Mouse (Mus musculus) embryonic facial prominence, embryonic 10.5 days (tissue): ENCODE measurements around the gene Bcar3. TPM values are rescaled to one million over a fixed set of nuclear protein-coding genes. Genes with fewer than 3 reads are reported as not detected.

Experiments
- DNase-seq: peaks from one replicate; pipeline ENCODE4 v3.0.0-alpha.2; 2017; ENCODE audit warnings: low spot score
- H3K27ac ChIP-seq: fragments of 300-500 bp; sonication (generic); replicated peaks from 2 replicates; pipeline ENCODE4 v1.5.1; 2016; ENCODE audit warnings: mild to moderate bottlenecking
- H3K27me3 ChIP-seq: fragments of 300-500 bp; sonication (generic); replicated peaks from 2 replicates; pipeline ENCODE4 v1.6.1; 2016; ENCODE audit warnings: low read depth, mild to moderate bottlenecking; ENCODE audit not compliant: poor library complexity, severe bottlenecking
- H3K36me3 ChIP-seq: fragments of 300-500 bp; sonication (generic); replicated peaks from 2 replicates; pipeline ENCODE4 v1.6.1; 2016; ENCODE audit warnings: mild to moderate bottlenecking, moderate library complexity
- H3K4me1 ChIP-seq: fragments of 300-500 bp; sonication (generic); 2 replicates; pipeline ENCODE4 v1.6.1; 2016
- H3K4me3 ChIP-seq: fragments of 300-500 bp; sonication (generic); 2 replicates; pipeline ENCODE4 v1.5.1; 2016; ENCODE audit warnings: mild to moderate bottlenecking, moderate library complexity
- H3K9me3 ChIP-seq: fragments of 300-500 bp; sonication (generic); 2 replicates; pipeline ENCODE4 v1.6.1; 2016; ENCODE audit warnings: mild to moderate bottlenecking
- WGBS: fragments of 180-500 bp; shearing (Covaris S2); methylation state at CpG from one replicate; pipeline ENCODE4 v1.1.7; 2016; 5-methylcytosine and 5-hydroxymethylcytosine counted together
- polyA plus RNA-seq: library from polyadenylated mRNA; unstranded; fragments of >200 nt; fragmentation: Nextera tagmentation; extraction: Ambion mirVana; gene quantifications from 2 replicates; pipeline ENCODE4 v1.2.1, GENCODE M21; 2016

Gene Bcar3
- polyA plus RNA-seq, 1 experiment from 2014 or later: 10.1 TPM

GRCm38 (mm10) chr3:122296979-122297378, 3.0 kb downstream of the Bcar3 start:
- peak overlapping the region; percentile 48; the same call in 1 of the 2 replicates for H3K27ac ChIP-seq
- DNase-seq: peak; percentile 37

GRCm38 (mm10) chr3:122300983-122301919, 7.3 kb downstream of the Bcar3 start:
- WGBS: 56% methylated on average over 9 of the region's 9 CpGs
- Histone ChIP-seq H3K4me3 (no peak overlapping the region), H3K27me3 (0 out of 2 replicates have a peak, but pooled peaks cover 6% of the 10 kb centered on the region), H3K36me3 (no peaks in the 10 kb centered on the region), H3K9me3 (no peaks in the 10 kb centered on the region), H3K27ac (peak overlapping the region; percentile 65), H3K4me1 (peaks cover 39% of the 10 kb centered on the region)
- no peak for DNase-seq

More at GRCm38 (mm10) chr3:122296979-122297378, 3.0 kb downstream of the Bcar3 start:
- Histone ChIP-seq H3K4me1 (peaks cover 67% of the 10 kb centered on the region), H3K27me3 (0 out of 2 replicates have a peak, but pooled peaks cover 6% of the 10 kb centered on the region), H3K4me3 (no peak overlapping the region), H3K36me3 (no peaks in the 10 kb centered on the region), H3K9me3 (no peaks in the 10 kb centered on the region)
- 60% methylated on average over 5 of the region's 5 CpGs for WGBS

- no peak for DNase-seq
- Histone ChIP-seq H3K27ac (no peak overlapping the region), H3K27me3 (peaks cover 17% of the 10 kb centered on the region; the same call in 1 of the 2 replicates), H3K4me1 (peaks cover 19% of the 10 kb centered on the region), H3K36me3 (no peaks in the 10 kb centered on the region), H3K4me3 (no peak overlapping the region), H3K9me3 (no peaks in the 10 kb centered on the region)
- WGBS: 87% methylated on average over 4 of the region's 4 CpGs
Observed at GRCm38 (mm10) chr3:122304560-122304959, 10.6 kb downstream of the Bcar3 start.

GRCm38 (mm10) chr3:122307894-122308671, 14.1 kb downstream of the Bcar3 start:
- Histone ChIP-seq H3K36me3 (no peaks in the 10 kb centered on the region), H3K4me1 (peaks cover 4% of the 10 kb centered on the region), H3K27ac (no peak overlapping the region), H3K27me3 (peaks cover 11% of the 10 kb centered on the region; the same call in 1 of the 2 replicates), H3K9me3 (no peaks in the 10 kb centered on the region), H3K4me3 (no peak overlapping the region)
- DNase-seq: no peak
- WGBS: 60% methylated on average over 4 of the region's 4 CpGs

- Histone ChIP-seq H3K9me3 (no peaks in the 10 kb centered on the region), H3K27me3 (peaks cover 11% of the 10 kb centered on the region; the same call in 1 of the 2 replicates), H3K4me3 (no peak overlapping the region), H3K4me1 (peaks cover 9% of the 10 kb centered on the region), H3K27ac (no peak overlapping the region), H3K36me3 (no peaks in the 10 kb centered on the region)
- no peak for DNase-seq
- 36% methylated on average over 6 of the region's 6 CpGs for WGBS
Observed at GRCm38 (mm10) chr3:122308981-122309380, 15.0 kb downstream of the Bcar3 start.

- no peak overlapping the region for H3K4me3 ChIP-seq
- H3K36me3 ChIP-seq: no peaks in the 10 kb centered on the region
- DNase-seq: peak; percentile 86
- no peaks in the 10 kb centered on the region for H3K9me3 ChIP-seq
- WGBS: 15% methylated on average over 2 of the region's 2 CpGs
- H3K27ac ChIP-seq: no peak overlapping the region
- peaks cover 23% of the 10 kb centered on the region for H3K4me1 ChIP-seq
- H3K27me3 ChIP-seq: peaks cover 17% of the 10 kb centered on the region
Observed at GRCm38 (mm10) chr3:122312078-122312477, 18.1 kb downstream of the Bcar3 start.

GRCm38 (mm10) chr3:122312936-122313629, 19.1 kb downstream of the Bcar3 start:
- no peaks in the 10 kb centered on the region for H3K9me3 ChIP-seq
- no peak for DNase-seq
- H3K36me3 ChIP-seq: no peaks in the 10 kb centered on the region
- H3K27me3 ChIP-seq: peaks cover 17% of the 10 kb centered on the region
- H3K4me3 ChIP-seq: no peak overlapping the region
- H3K27ac ChIP-seq: no peak overlapping the region
- H3K4me1 ChIP-seq: peaks cover 23% of the 10 kb centered on the region
- 77% methylated on average over 10 of the region's 10 CpGs for WGBS

- H3K36me3 ChIP-seq: no peaks in the 10 kb centered on the region
- H3K9me3 ChIP-seq: no peaks in the 10 kb centered on the region
- peaks cover 10% of the 10 kb centered on the region for H3K27me3 ChIP-seq
- peaks cover 23% of the 10 kb centered on the region for H3K4me1 ChIP-seq
- WGBS: 43% methylated on average over 7 of the region's 7 CpGs
- H3K27ac ChIP-seq: no peak overlapping the region
- no peak for DNase-seq
- no peak overlapping the region for H3K4me3 ChIP-seq
Observed at GRCm38 (mm10) chr3:122313936-122314335, 20.0 kb downstream of the Bcar3 start.

GRCm38 (mm10) chr3:122316621-122317020, 22.7 kb downstream of the Bcar3 start:
- H3K4me3 ChIP-seq: peak overlapping the region; percentile 25; the same call in 1 of the 2 replicates
- H3K27ac ChIP-seq: no peak overlapping the region; the same call in 1 of the 2 replicates
- H3K4me1 ChIP-seq: peaks cover 26% of the 10 kb centered on the region
- DNase-seq: peak; percentile 47
- no peaks in the 10 kb centered on the region for H3K36me3 ChIP-seq
- H3K9me3 ChIP-seq: no peaks in the 10 kb centered on the region
- WGBS: 16% methylated on average over 11 of the region's 11 CpGs
- peaks cover 6% of the 10 kb centered on the region; the same call in 1 of the 2 replicates for H3K27me3 ChIP-seq

GRCm38 (mm10) chr3:122317339-122317738, 23.4 kb downstream of the Bcar3 start:
- no peak for DNase-seq
- H3K9me3 ChIP-seq: no peaks in the 10 kb centered on the region
- peaks cover 6% of the 10 kb centered on the region; the same call in 1 of the 2 replicates for H3K27me3 ChIP-seq
- no peak overlapping the region for H3K4me3 ChIP-seq
- WGBS: 87% methylated on average over 6 of the region's 6 CpGs
- H3K4me1 ChIP-seq: peaks cover 33% of the 10 kb centered on the region
- no peak overlapping the region for H3K27ac ChIP-seq
- no peaks in the 10 kb centered on the region for H3K36me3 ChIP-seq

GRCm38 (mm10) chr3:122322226-122322625, 28.3 kb downstream of the Bcar3 start:
- H3K27ac ChIP-seq: no peak overlapping the region
- no peak overlapping the region for H3K4me3 ChIP-seq
- no peaks in the 10 kb centered on the region for H3K9me3 ChIP-seq
- peaks cover 23% of the 10 kb centered on the region for H3K4me1 ChIP-seq
- no peak for DNase-seq
- no peaks in the 10 kb centered on the region for H3K27me3 ChIP-seq
- WGBS: 70% methylated on average over 9 of the region's 9 CpGs
- H3K36me3 ChIP-seq: no peaks in the 10 kb centered on the region

- Histone ChIP-seq H3K4me1 (peaks cover 23% of the 10 kb centered on the region), H3K36me3 (no peaks in the 10 kb centered on the region), H3K4me3 (no peak overlapping the region), H3K9me3 (no peaks in the 10 kb centered on the region), H3K27me3 (no peaks in the 10 kb centered on the region), H3K27ac (no peak overlapping the region)
- WGBS: 89% methylated on average over 6 of the region's 6 CpGs
- no peak for DNase-seq
Observed at GRCm38 (mm10) chr3:122323841-122324240, 29.9 kb downstream of the Bcar3 start.
